Mouse (Mus musculus) liver, embryonic 16.5 days (tissue): Measurements from ENCODE around the gene Xpa. TPM values are rescaled to one million over a fixed set of nuclear protein-coding genes. Genes with fewer than 3 reads are reported as not detected.

Experiments
- ATAC-seq: fragments of 200-750 bp; cut with Nextera tagmentation; 2 replicates; pipeline ENCODE4 v1.8.0; 2017; ENCODE audit warnings: low read depth, mild to moderate bottlenecking, moderate number of reproducible peaks, moderate library complexity
- H3K27ac ChIP-seq: fragments of 300-500 bp; sonication (generic); 2 replicates; pipeline ENCODE4 v1.5.1; 2014; ENCODE audit warnings: mild to moderate bottlenecking, low read length
- H3K27me3 ChIP-seq: fragments of 300-500 bp; sonication (generic); 2 replicates; pipeline ENCODE4 v1.6.1; 2014; ENCODE audit warnings: low read depth, low read length, mixed read lengths; ENCODE audit not compliant: control insufficient read depth, insufficient read depth
- H3K36me3 ChIP-seq: fragments of 300-500 bp; sonication (generic); 2 replicates; pipeline ENCODE4 v1.6.1; 2014; ENCODE audit warnings: mild to moderate bottlenecking; ENCODE audit not compliant: control insufficient read depth, insufficient read depth
- H3K4me1 ChIP-seq: fragments of 300-500 bp; sonication (generic); 2 replicates; pipeline ENCODE4 v1.6.1; 2014; ENCODE audit warnings: low read depth, low read length, mixed read lengths; ENCODE audit not compliant: control insufficient read depth
- H3K4me2 ChIP-seq: fragments of 300-500 bp; sonication (generic); 2 replicates; pipeline ENCODE4 v1.6.1; 2014; ENCODE audit warnings: low read depth, low read length, mixed read lengths
- H3K4me3 ChIP-seq: fragments of 300-500 bp; sonication (generic); 2 replicates; pipeline ENCODE4 v1.5.1; 2014; ENCODE audit warnings: low read depth, mild to moderate bottlenecking, low read length
- H3K9ac ChIP-seq: fragments of 300-500 bp; sonication (generic); 2 replicates; pipeline ENCODE4 v1.6.1; 2014; ENCODE audit warnings: low read depth, low read length
- H3K9me3 ChIP-seq: fragments of 300-500 bp; sonication (generic); replicated peaks from 2 replicates; pipeline ENCODE4 v1.6.1; 2016; ENCODE audit warnings: low read length; ENCODE audit not compliant: control insufficient read depth
- WGBS: fragments of 180-500 bp; shearing (Covaris S2); extraction: QIAGEN DNeasy Blood & Tissue Kit; methylation state at CpG from one replicate; pipeline ENCODE4 v1.1.7; 2014; ENCODE audit not compliant: insufficient replicate concordance; 5-methylcytosine and 5-hydroxymethylcytosine counted together
- polyA plus RNA-seq: library from polyadenylated mRNA; unstranded; fragments of >200 nt; fragmentation: Nextera tagmentation; extraction: Ambion mirVana; gene quantifications from 2 replicates; pipeline ENCODE4 v1.2.1, GENCODE M21; 2015

Xpa gene
- polyA plus RNA-seq = 7.0 and 7.9 TPM in 2 replicates

GRCm38 (mm10) chr4:46195781-46196487 lies at the start of gene Xpa:
Gene Xpa (minus strand): TSS chr4:46196311.
- H3K27ac ChIP-seq = peak within 1 kb of the TSS; percentile 90
- H3K4me2 ChIP-seq = peak within 1 kb of the TSS; percentile 86
- H3K27me3 ChIP-seq = no peaks in the 10 kb centered on the region; the same call in none of the 2 replicates
- under 1% methylated on average over 61 of the region's 70 CpGs for WGBS
- peak within 1 kb of the TSS; percentile 87 for H3K4me3 ChIP-seq
- H3K36me3 ChIP-seq = no peaks in the 10 kb centered on the region
- peaks cover 11% of the 10 kb centered on the region for H3K4me1 ChIP-seq
- no peaks in the 10 kb centered on the region for H3K9me3 ChIP-seq
- peak; percentile 98 for ATAC-seq
- peak within 1 kb of the TSS; percentile 81 for H3K9ac ChIP-seq

DNA sequence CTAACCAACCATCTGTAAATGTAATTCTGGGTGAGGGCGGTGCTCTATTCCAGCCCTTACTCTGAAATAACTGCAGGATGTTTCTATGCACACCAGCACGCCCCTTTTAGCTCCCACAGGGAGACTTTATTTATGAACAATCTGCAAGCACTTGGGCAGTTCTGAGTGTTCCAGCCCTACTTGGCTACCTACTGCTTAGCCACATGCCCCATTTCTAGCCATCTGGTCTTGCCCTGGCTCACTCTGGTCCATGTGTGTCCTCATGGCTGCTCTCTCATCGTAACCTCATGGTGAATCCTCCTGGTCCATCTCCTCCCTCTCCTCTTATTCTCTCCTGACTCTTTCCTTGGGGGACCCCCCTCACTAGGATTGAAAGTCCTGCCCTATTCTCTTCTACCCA lies 39.8 kb upstream of the Xpa start:
- Histone ChIP-seq H3K27ac (no peak overlapping the region), H3K27me3 (no peaks in the 10 kb centered on the region), H3K4me1 (no peaks in the 10 kb centered on the region), H3K4me2 (no peak overlapping the region), H3K9ac (no peak overlapping the region), H3K4me3 (no peak overlapping the region), H3K9me3 (no peaks in the 10 kb centered on the region), H3K36me3 (no peaks in the 10 kb centered on the region)
- ATAC-seq = no peak
- WGBS = 65% methylated on average over 3 of the region's 3 CpGs

DNA sequence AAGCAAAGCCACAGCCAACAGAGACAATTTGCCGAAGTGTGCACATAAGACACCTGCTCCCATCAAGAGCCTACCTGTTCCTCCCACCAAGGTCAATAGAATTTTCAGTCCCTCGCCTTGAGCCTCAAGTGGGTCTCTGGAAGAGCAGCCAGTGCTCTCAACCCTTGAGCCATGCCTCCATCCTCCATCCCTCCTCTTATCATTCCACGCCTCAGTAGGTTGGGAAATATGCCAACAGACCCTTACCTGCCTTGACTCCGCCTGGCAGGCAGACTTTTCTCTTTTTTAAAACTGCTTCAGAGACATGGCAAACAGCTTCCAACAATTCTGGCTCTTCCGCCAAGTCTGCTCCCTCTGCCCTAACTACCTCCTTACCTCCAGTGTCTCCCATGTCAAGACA lies 38.6 kb upstream of the Xpa start:
- no peaks in the 10 kb centered on the region for H3K4me1 ChIP-seq
- no peak for ATAC-seq
- 71% methylated on average over 5 of the region's 5 CpGs for WGBS
- H3K9ac ChIP-seq = no peak overlapping the region
- H3K4me2 ChIP-seq = no peak overlapping the region
- no peak overlapping the region for H3K27ac ChIP-seq
- H3K27me3 ChIP-seq = no peaks in the 10 kb centered on the region
- H3K4me3 ChIP-seq = no peak overlapping the region
- no peaks in the 10 kb centered on the region for H3K9me3 ChIP-seq
- H3K36me3 ChIP-seq = no peaks in the 10 kb centered on the region

DNA sequence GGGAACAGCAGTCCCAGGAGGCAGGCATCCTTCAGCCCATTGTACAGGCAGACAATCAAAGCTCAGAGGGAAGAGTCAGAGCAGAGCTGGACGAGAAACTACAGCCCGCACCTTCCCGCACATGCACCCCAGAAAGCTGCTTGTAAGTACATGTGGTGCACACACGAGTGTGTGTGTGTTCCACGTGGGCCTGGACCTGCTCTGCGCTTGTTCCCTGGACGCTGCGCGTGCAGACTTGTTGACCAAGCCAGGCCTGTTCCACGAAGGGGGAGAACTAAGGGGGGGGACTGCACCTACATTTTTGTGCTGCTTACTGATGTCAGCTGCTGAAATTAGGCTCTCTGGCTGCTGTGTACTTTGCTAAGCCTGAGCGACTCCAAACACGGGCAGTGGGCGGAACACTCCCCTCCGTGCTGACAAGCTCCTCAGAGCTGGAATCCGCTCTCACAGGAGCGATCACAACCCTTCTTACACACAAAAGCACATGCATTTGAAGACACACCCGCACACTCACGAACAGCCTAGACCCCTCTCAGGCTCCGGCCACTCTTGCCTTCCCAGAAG lies 30.9 kb upstream of the Xpa start:
- 54% methylated on average over 19 of the region's 19 CpGs for WGBS
- Histone ChIP-seq H3K4me1 (no peaks in the 10 kb centered on the region), H3K4me3 (no peak overlapping the region), H3K4me2 (no peak overlapping the region), H3K27ac (no peak overlapping the region), H3K9me3 (no peaks in the 10 kb centered on the region), H3K27me3 (no peaks in the 10 kb centered on the region), H3K36me3 (no peaks in the 10 kb centered on the region), H3K9ac (no peak overlapping the region)
- ATAC-seq = no peak

GRCm38 (mm10) chr4:46221090-46221489 lies 25.0 kb upstream of the Xpa start:
- H3K4me2 ChIP-seq = no peak overlapping the region
- no peaks in the 10 kb centered on the region for H3K36me3 ChIP-seq
- no peak overlapping the region for H3K4me3 ChIP-seq
- no peaks in the 10 kb centered on the region for H3K9me3 ChIP-seq
- no peaks in the 10 kb centered on the region for H3K27me3 ChIP-seq
- no peaks in the 10 kb centered on the region for H3K4me1 ChIP-seq
- H3K9ac ChIP-seq = no peak overlapping the region
- no peak for ATAC-seq
- H3K27ac ChIP-seq = no peak overlapping the region
- WGBS = 54% methylated on average over 3 of the region's 3 CpGs

DNA sequence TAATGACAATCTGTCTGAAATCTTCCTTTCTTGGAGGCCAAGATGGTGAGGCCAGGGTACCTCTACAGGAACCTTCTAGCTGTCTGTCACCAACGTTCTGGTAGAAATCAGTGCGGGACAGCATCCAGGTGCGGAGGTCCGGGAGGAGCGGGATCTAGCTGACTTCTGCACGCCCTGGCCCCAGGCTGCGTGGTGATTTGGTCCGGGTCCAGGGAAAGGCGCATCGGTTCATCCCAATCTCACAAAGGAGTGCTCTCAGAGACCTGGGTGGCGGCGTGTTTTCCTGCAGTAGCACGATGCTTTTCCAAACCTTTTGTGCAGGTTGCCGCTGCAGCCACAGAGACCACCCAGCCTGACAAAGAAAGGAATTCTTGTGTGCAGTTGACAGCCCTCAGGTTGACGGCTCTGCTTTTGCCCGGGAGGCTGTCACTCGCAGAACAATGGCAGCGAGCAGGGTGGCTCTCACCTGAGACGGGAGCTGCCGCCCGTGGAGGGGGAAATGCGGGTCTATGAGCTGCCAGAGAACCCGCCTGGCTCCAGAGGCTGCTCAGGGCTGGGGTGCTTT lies 6.5 kb upstream of the Xpa start:
- WGBS = 11% methylated on average over 23 of the region's 23 CpGs
- no peak overlapping the region for H3K27ac ChIP-seq
- peaks cover 13% of the 10 kb centered on the region for H3K27me3 ChIP-seq
- peaks cover 2% of the 10 kb centered on the region for H3K9me3 ChIP-seq
- no peak overlapping the region for H3K4me3 ChIP-seq
- no peak overlapping the region for H3K9ac ChIP-seq
- no peaks in the 10 kb centered on the region for H3K36me3 ChIP-seq
- no peaks in the 10 kb centered on the region for H3K4me1 ChIP-seq
- no peak overlapping the region for H3K4me2 ChIP-seq
- no peak for ATAC-seq

DNA sequence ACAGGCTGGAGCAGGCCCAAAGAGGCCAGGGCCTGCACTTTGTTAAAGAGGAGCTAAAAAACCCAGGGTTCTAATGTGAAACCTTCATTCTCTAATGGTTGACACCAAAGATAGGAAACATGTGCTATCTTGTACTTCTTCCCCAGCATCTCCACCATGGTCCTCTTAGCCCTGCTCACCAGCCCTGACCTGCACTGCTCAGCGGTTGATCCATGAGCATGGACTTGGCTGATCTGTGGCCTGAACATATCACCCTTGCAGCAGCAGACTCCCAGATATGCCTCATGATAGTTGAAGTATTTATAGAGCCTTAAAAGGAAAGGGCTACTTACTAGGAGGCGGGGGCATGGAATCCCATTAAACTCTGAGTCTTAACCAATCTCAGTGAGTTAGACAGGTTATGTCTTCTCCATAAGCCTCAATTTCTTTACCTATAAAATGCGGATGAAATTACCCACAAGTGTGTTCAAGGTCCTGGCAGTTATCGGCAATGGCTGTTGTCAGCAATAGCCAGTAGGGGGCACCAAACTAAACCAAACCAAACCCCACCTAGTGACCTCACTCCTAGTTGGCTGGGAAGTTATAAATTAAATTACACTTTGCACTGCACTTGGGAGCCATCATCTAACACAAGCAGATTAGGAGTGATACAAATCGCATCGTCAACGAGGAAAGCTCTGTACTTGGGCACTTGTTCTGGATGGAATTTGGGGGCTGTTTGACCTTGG lies 5.9 kb upstream of the Xpa start:
- WGBS = 4% methylated on average over 7 of the region's 7 CpGs

GRCm38 (mm10) chr4:46198064-46198463 lies 2.0 kb upstream of the Xpa start:
- no peak for ATAC-seq
- WGBS = 54% methylated on average over 5 of the region's 5 CpGs
- H3K4me2 ChIP-seq = no peak overlapping the region
- peaks cover 7% of the 10 kb centered on the region for H3K27me3 ChIP-seq
- no peak overlapping the region for H3K4me3 ChIP-seq
- peaks cover 11% of the 10 kb centered on the region for H3K4me1 ChIP-seq
- no peak overlapping the region for H3K9ac ChIP-seq
- H3K27ac ChIP-seq = no peak overlapping the region
- H3K36me3 ChIP-seq = no peaks in the 10 kb centered on the region
- no peaks in the 10 kb centered on the region for H3K9me3 ChIP-seq

More for the DNA sequence above, 5.9 kb upstream of the Xpa start:
- Histone ChIP-seq H3K9ac (no peak overlapping the region), H3K4me2 (no peak overlapping the region), H3K27me3 (peaks cover 13% of the 10 kb centered on the region), H3K27ac (no peak overlapping the region), H3K9me3 (no peaks in the 10 kb centered on the region), H3K4me3 (no peak overlapping the region), H3K4me1 (peaks cover under 1% of the 10 kb centered on the region; the same call in 1 of the 2 replicates), H3K36me3 (no peaks in the 10 kb centered on the region)
- no peak for ATAC-seq
